Mouse (Mus musculus) frontal cortex, postnatal 25 days (tissue): Measurements from ENCODE around the gene Ccnl1.

Experiments used
- DNase-seq, 2 experiments: peaks; one replicate each; pipeline ENCODE4 v3.0.0; 2022; ENCODE audit warnings: low spot score in 2 of 2

The Ccnl1 gene

DNA sequence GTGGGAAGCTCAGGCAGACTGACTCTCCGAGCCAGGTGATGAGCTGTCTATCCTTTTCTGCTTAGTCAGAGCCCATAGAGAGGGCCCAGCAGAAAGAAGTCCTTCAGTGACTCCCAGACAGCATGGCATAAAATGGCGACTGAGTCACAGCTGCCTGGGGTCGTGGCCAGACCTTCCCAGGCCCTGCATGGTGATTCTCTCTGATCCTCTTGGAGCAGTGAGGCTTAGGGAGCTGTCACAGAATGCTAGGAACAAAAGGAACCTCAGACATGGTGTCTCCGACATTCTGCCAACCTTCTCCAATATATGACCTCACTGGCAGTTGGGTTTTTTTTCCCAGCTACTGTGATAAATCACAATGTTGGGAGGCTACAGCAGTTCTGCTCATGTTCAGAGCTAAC, 30.9 kb downstream of the Ccnl1 start:
- no peak for DNase-seq

DNA sequence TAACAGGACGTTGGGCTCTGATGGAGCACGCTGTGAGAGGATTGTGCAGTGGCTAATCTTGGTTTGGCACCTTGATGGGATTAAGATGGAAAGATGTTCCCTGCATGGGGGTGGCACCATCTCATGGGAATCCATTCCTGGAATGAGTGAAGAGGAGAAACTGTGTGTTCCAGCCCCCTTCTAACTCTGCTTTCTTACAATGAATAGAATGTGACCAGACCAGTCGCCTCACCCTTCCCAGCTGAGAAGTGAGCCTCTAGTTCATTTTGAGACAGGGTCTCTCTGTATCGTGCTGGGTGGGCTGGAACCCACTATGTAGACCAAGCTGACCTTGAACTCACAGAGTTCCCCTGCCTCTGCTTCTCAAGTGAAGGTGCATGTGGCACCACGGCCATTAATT, 31.6 kb downstream of the Ccnl1 start:
- no peak for DNase-seq

DNA sequence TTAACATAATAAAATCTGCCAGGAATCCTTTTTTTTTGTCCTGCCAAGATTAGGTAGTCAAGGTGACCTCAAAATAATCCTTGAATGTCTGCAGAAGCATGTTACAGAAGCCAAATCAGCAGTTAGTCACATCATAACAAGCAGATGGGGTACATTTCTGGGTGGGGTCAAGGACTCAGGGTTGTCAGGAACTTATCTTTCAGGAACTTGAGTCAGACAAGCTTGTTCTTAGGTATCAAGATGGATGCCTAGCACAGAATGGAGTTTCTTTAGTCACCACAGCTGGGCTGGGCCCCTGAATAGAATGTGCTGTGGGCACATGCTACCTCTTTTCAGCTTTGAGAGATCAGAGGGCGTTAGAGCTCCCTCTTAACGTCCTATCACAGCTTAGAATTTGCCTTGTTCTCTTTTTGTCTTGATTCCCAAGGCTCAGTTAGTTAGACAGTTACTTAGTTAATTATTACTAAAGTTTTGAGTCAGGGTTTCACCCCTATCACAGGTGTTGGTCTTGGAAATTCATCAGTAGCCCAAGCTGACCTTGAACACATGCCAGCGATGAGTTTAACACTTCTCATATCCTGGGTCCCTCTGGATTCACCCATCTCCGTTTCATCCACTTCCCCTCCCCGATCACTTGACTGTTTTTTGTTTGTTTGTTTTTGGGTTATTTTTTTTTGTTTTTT, 32.9 kb downstream of the Ccnl1 start:
- DNase-seq, result no peak

DNA sequence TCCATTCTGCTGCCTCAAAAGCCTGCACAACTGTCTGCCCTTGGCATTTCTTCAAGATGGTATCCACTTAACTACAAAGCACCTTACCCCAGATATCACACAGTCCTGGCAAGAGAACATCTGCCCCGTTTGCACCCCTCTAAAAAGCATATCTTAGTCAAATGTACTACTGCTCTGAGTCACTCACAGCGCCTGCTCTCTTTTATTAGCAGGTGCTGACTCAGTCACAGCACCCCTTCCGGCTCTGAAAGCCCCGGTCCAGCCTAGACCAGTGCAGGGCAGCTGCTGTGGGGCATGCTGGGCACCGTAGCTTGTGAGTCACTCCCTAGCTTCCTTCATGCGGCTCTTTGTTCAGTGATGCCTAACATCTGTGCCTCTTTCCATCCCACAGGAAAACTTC, 35.6 kb downstream of the Ccnl1 start:
- DNase-seq, result no peak

DNA sequence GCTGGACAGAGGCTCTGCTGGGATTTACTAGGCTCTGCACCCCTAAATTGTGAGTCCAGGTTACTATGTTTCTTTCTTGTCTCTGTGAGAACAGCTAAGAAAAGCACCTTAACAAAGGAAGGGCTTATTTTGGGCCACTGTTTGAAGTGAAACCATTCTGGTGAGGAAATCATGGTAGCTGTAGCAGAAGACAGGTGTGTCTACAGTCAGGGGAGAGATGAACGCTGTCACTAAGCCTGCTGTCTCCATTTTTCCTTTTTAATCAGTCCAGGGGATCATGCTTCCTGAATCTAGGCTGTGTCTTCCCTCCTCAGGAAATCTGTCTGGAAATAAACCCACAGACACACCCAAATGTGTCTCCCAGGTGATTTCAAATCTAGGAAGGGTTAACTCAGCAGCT, 36.4 kb downstream of the Ccnl1 start:
- no peak for DNase-seq

DNA sequence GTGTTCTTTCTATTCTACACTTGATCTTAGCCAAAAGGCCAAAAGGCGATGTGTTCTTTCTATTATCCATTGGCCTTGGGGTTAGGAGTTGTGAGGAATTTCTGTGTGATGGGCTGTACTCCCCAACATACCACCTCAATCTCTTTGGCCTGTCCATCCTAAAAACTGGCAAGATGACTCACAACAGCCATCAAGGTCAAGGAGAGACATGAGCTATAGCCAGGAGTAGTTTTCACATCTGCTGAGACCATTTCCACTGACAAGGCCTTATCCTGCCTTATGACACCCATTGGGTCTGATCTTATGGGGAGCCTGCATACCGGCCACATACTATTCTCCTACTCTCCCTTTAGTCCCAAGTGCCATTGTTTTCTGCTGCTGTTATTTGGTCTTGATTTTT, 39.0 kb downstream of the Ccnl1 start:
- DNase-seq, result no peak

DNA sequence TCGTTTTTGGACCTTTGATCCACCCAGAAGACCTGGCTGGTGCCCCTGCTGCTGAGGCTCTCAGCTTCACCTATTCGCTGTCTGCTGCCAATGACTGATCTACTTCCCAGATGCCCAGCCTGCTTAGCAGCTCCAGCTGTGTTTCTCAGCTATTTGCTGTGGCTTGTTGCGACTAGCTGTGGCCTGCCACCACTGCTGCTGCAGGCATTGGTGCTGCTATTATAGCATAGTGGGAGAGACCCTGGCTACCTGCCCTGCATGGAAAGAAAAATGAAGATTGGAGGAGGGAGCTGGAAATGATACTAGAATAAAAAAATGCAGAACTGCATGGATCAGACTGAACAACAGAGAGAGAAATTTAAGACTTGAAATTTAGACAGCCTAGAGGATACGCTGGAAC, 45.1 kb downstream of the Ccnl1 start:
- DNase-seq, result no peak

DNA sequence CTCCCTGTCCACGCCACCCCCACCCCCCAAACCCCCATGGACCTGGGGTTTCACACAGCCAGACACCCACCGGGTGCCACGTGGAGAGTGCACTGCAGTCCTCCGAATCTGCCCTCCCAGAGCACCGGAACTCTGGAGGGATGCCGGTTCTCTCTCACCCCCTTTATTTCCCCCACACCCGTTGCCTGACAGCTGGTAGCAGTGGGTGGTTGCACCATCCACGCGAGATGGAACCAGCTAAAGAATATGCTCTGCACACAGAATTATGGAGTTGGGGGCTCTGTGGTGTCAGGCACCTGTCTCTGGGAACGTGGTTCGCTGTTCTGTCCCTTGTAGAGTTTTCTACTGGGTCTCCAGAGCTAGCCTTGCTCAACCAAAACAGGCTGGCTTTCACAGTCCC, 45.8 kb downstream of the Ccnl1 start:
- DNase-seq, result no peak

DNA sequence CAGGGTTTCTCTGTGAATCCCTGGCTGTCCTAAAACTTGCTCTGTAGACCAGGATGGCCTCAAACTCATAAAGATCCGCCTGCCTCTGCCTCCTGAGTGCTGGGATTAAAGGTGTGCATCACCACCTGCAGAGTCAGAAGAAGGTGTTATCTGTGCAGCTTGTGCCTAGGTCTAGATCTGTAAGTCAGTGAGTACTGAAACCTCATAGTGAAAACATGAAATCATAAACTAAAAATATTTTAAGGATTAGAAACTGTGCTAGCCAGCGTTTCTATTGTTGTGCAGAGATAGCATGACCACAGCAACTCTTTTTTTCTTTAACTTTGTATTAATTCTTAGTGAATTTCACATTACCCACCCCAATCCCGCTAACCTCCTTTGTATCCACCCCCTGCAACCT, 46.8 kb downstream of the Ccnl1 start:
- DNase-seq, result no peak

DNA sequence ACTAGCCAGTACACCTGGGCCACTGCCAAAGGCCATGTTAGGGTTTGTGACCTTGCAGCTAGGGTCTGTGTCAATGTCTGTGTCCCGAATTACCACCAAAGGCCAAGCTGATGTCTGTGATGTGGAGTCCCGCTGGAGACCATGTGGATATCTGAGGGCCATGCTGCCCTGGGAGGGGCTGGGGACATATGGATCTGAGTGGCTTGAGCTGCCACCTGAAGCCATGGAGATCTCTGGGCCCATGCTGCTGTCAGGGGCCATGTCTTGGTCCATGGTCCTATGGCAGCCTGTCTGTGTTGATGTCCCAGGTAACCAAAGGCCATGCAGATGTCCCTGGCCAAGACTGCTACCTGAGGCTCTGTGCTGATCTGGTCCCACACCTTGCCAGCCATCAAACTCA, 48.6 kb downstream of the Ccnl1 start:
- DNase-seq, result no peak

DNA sequence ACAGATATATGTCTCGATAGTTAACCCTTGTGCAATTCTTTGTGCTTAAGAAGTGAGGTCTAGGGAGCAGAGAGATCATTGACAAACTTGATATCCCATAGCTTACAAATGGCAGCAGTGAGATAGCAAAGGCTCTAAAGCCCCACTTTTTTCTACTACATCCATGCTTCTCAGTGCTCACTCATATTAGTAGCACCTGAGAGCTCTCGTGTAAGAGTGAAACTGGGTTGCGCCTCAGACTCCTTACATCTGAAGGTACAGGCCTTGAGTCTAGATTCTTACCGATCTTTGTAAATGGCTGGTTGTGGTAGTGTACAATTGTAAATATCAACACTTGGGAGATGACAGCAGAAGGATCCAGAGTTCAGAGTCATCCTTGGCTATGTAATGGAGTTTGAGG, 50.5 kb downstream of the Ccnl1 start:
- no peak for DNase-seq

DNA sequence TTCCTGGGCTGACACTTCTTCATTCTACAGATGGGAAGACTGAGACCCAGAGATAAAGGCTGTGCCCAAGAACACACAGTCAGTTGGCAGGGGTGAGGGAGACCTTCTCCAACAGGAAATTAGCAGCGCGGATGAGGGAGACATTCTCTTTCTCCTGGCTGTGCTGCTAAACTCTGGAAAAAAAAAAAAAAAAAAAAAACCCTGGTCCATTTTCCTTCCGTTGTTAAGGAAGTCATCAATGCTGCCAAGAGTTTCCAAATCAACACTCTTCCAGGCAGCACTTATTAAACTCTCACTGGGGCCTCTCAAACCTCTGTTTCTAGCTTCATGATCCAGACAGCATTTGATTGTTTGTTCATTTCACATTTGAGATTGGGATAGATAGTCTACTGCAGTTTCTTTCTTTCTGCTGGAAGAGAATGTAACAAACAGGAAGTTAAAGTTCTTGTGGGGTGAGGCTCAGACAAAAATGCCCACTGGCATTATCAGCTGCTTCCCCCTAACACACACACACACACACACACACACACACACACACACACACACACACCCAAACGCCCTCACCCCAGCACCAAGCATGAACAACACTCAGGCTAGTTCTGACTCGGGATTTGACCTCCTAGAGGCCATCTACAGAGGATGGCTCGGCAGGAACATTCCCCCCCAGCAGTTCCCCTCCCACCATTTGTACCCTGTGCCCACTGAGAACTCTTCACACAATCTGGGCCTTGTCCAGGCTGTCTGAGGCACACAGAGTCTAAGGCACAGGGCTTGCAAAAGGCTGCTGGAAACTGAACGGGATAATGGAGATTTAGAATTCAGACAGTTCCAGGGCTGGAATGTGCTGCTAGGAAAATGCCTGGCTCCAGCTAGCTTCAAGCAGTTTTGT, 52.5 kb downstream of the Ccnl1 start:
- DNase-seq, result no peak

DNA sequence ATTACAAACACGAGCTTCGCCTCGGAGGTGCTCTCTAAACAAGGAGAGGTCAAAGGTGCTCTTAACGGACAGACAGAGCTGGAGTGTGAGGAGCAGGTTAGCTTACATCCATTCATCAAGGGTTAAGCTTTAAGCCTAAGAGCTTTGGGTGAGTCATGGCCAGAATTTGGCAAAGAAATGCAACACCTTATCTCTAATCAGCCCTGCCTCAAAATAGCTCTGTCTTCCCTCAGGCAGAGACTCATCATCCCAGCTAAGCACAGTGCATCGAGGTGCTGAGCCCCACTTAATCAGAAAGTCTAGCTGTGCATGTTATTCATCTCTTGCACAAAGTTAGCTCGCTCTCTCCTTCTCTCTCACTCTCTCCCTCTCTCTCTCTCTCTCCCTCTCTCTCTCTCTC, 53.3 kb downstream of the Ccnl1 start:
- DNase-seq, result no peak

DNA sequence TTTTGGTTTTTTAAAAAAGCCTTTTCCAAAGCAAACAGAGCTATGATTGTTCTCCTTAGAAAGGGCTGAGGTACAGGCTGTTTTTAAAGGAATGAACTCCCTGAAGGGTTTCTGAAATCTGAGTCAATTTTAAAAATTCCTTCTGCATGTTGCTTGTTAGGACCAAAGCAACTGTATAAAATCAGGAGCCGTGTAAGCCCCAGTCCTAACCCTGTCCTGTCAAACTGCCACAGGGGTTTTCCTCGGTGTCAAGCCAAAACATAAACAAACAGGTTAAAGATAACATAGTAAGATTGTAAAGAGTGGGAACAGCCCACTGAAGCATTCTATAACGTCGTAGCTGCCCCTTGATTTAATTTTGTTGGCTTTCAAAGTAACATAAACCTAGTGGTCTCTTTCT, 53.9 kb downstream of the Ccnl1 start:
- no peak for DNase-seq

DNA sequence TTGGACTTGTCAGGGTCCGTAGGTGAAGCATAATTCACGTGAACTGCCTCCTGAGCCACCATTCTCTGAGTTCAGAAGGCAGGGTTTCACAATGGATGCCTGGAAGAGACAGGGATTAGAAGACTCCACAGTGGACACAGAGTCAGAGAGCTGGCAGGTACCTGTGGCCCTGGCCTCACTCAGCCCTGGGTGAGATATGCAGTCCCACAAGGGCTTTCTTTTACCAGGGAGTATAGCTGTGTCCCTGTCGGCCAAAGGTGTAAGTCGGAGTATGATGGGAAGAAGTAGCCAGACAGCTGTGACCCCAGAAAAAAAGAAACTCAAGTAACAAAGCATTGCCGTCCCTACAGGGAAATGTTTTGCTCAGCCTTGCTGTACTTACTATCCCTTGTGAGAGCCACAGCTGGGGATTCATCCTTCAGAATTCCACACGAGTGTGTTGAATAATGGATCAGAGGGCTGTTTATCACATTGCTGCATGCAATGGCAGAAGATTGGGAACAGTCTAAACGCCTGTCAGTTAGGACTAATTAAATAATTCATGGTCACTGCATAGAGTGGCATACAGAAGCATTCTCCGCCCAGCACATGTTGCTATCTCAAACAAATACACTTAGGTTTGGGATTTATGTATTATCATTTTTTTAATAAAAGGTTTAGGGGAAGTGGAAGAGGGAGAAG, 59.3 kb downstream of the Ccnl1 start:
- no peak for DNase-seq

DNA sequence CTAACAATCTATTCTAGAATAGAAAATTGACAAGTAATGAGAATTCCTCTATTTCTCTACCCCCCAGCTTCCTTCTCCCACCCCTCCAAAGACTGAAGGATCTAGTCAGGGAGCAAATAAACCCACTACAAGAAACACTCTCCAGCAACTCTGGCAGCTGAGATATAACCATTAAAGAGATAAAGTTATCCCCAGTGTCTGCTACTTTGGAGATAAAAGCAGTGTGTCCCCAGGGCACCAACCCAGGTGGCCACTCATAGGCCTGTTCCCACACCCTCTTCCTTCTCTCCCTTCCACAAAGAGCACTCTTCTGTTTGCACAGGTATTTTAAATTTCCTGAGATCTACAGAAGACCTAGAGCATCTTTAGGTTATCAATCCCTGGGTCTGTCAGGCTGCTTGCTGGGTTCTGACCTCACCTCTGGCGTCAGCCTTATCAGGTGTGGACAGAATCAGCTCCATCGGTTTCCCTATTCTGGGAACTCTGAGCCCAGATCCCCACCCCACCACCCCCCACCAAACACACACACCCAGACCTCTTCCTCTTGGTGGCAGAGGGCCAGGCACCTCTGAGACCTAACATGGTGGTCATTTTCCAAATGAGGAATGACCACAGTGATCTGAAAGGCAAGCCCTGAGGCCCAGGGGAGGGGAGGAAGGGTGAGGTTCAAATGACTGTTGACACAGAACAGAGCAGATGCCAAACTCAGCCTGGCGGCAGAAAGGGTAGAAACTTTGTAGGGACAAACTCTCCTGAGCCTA, 60.6 kb downstream of the Ccnl1 start:
- DNase-seq, result no peak
